Mouse (Mus musculus) heart, postnatal 36 days (tissue): ENCODE measurements around the gene Rtca. TPM values are rescaled to one million over a fixed set of nuclear protein-coding genes. Genes with fewer than 3 reads are reported as not detected.

ENCODE experiments used
- DNase-seq, 2 experiments: peaks; one replicate each; pipeline ENCODE4 v3.0.0; 2021 to 2022
- intact Hi-C: fragments of 180-260 bp; cut with DNase I; formaldehyde crosslinking; loops from one replicate; pipeline ENCODE4 v1.15.1; 2025
- total RNA-seq, 2 experiments: library from RNA; stranded (reverse); gene quantifications; 2 replicates each; pipeline ENCODE4 v1.2.3; 2021

The Rtca gene
- total RNA-seq, 2 experiments from 2014 or later: 20.2 to 21.0 TPM

- intact Hi-C loops: no loop called here
- no peak for DNase-seq
Measured at GRCm38 (mm10) chr3:116480119-116480518, 27.9 kb downstream of the Rtca start.

GRCm38 (mm10) chr3:116477351-116477750, 30.7 kb downstream of the Rtca start:
- intact Hi-C loops: no loop called here
- DNase-seq: no peak

GRCm38 (mm10) chr3:116476686-116477298, 31.2 kb downstream of the Rtca start:
- DNase-seq: no peak
- intact Hi-C loops: no loop called here

- intact Hi-C loops: no loop called here
Measured at GRCm38 (mm10) chr3:116474602-116475001, 33.4 kb downstream of the Rtca start.

GRCm38 (mm10) chr3:116465709-116466108, 42.3 kb downstream of the Rtca start:
- intact Hi-C loops: no loop called here
- DNase-seq: no peak

More at GRCm38 (mm10) chr3:116474602-116475001, 33.4 kb downstream of the Rtca start:
- no peak for DNase-seq

- no peak for DNase-seq
- intact Hi-C loops: no loop called here
Measured at GRCm38 (mm10) chr3:116464318-116464717, 43.7 kb downstream of the Rtca start.

GRCm38 (mm10) chr3:116461053-116461452, 47.0 kb downstream of the Rtca start:
- no peak for DNase-seq

GRCm38 (mm10) chr3:116454529-116454928, 53.5 kb downstream of the Rtca start:
- intact Hi-C loops: no loop called here
- no peak for DNase-seq

More at GRCm38 (mm10) chr3:116461053-116461452, 47.0 kb downstream of the Rtca start:
- intact Hi-C loops: no loop called here

GRCm38 (mm10) chr3:116450741-116451140, 57.3 kb downstream of the Rtca start:
- no peak for DNase-seq
- intact Hi-C loops: no loop called here

- intact Hi-C loops: no loop called here
- DNase-seq: no peak
Measured at GRCm38 (mm10) chr3:116444327-116444726, 63.7 kb downstream of the Rtca start.

- intact Hi-C loops: no loop called here
- no peak for DNase-seq
Measured at GRCm38 (mm10) chr3:116442788-116443187, 65.2 kb downstream of the Rtca start.

GRCm38 (mm10) chr3:116441518-116442205, 66.3 kb downstream of the Rtca start:
- intact Hi-C loops: no loop called here
- no peak for DNase-seq

GRCm38 (mm10) chr3:116440066-116440997, 67.7 kb downstream of the Rtca start:
- intact Hi-C loops: no loop called here
- DNase-seq: no peak

Other genes with a start within 250 kb of the Rtca start
- 1 to 10 TPM; 3.0 to 4.6 TPM for gene Cdc14a, start 84.2 kb downstream of the Rtca start, total RNA-seq
- gene Dbt, start 4.9 kb upstream of the Rtca start, total RNA-seq: 10 to 100 TPM; 59.8 to 62.9 TPM
- gene Lrrc39, start 54.8 kb upstream of the Rtca start, total RNA-seq: 10 to 100 TPM; 74.1 to 75.1 TPM
- gene Sass6, start 86.8 kb upstream of the Rtca start, total RNA-seq: 1 to 10 TPM; 2.4 to 2.8 TPM
- gene Trmt13, start 106.4 kb upstream of the Rtca start, total RNA-seq: 1 to 10 TPM; 5.1 to 6.1 TPM
- gene Mfsd14a, start 154.5 kb upstream of the Rtca start, total RNA-seq: 10 to 100 TPM; 19.7 to 21.5 TPM
- not detected for gene Gm43191, start 173.1 kb upstream of the Rtca start, total RNA-seq
- gene Slc35a3, start 204.6 kb upstream of the Rtca start, total RNA-seq: 10 to 100 TPM; 12.8 to 15.3 TPM